Mouse (Mus musculus): Measurements from ENCODE around the gene Clca3a2. TPM values are rescaled to one million over a fixed set of nuclear protein-coding genes. Genes with fewer than 3 reads are reported as not detected.
"Not testable (repeated sequence)": the region's sequence is repeated elsewhere in the genome, so short reads cannot be mapped to it uniquely, and the experiment has no call there.

Clca3a2 gene
- total RNA-seq, 2 experiments from 2014 or later, result 0.63 to 0.69 TPM

DNA sequence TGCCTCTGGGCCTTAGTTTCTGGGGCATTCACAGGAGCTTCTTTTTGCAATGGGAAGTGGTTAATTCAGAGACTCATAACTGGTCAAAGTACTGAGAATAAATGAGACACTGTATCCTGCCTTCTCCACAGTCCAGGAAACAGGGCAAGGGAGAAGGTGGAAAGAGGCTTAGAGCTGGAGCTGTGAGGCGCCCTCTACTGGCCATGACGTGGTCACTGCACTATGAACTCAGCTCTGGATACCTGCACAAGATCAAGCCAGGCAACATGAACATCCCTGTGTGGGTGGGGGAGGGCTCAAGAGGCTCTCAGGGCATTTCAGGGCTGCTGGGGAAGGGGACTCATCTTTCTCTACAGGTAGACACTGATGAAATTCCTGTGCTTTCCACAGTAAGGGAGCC lies 66.2 kb downstream of the Clca3a2 start:
- intact Hi-C loops (cut with DNase I), result loop anchor here (10.0 kb wide), 1 partner anchor 62 kb away; the partner anchor contains the start of gene Clca3a2
- DNase-seq (ENCODE audit: extremely low spot score in 1 of 2, low spot score in 2 of 2), result no peak

DNA sequence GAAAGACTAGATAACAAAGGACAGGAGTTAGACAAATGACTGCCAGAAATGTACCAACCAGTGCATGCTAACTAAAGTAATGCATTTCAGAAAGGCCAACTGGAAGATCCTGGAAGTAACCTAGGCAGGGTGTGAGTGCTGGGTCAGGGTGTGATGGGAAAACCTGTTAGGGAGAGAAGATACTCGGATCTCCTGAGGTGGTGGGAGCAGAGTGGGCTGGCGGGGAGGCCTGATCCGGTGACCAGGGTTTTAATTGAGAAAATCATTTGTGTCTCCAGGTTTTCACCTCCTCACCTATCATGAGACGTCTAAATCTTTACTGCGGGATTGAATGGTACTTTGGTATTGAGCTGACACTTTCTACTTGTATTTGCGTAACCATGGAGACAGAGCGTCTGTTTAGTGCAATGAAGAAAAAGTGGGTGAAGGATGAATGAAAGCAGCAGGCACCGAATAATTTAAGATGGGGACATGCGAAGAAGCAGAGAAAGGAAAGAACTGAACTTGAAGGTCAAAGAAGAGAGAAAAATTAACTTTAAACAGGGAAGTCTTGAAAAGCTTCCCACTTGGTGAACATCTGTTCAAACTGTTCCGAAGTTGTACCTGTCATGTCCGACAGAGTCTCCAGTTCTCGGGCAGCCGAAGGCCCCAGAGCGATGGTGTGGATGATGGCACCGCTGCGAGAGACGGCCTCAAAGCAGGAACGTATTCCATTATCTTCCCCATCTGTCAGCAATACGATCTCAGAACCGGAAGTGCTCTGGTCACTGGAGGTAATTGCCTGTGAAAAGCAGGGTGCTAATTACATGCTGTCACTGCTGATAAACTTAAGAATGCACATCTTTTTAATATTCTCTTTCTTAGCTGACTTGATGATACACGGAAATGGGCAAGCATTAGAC lies 70.0 kb downstream of the Clca3a2 start:
- intact Hi-C loops (cut with DNase I); DNase-seq (ENCODE audit: extremely low spot score in 1 of 2, low spot score in 2 of 2): not testable (repeated sequence)

DNA sequence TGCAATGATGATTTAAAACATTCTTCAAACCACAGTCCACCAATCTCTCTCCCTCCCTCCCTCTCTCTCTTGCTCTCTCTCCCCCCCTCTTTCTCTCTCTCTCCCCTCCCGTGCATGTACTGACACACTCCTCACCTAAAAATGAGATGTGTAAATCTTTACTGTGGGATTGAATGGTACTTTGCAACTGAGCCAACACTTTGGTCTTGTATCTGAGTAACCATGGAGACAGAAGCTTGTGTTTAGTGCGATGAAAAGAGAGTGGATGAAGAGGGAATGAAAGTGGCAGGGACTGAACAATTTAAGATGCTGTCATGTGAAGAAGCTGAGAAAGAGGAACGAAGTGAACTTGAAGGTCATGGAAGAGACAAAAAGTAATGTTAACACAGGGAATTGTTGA lies 71.6 kb downstream of the Clca3a2 start:
- DNase-seq (ENCODE audit: extremely low spot score in 1 of 2, low spot score in 2 of 2), result not testable (repeated sequence)

More for the DNA sequence above, 71.6 kb downstream of the Clca3a2 start:
- intact Hi-C loops (cut with DNase I), result not testable (repeated sequence)

Other genes with a start within 250 kb of the Clca3a2 start
- 10 to 100 TPM; 62.0 to 62.4 TPM for gene Hs2st1, start 249.3 kb downstream of the Clca3a2 start, total RNA-seq (2021)
- gene Selenof, start 249.2 kb downstream of the Clca3a2 start, total RNA-seq (2021), result 100 to 1,000 TPM; 274 to 290 TPM
- gene Sh3glb1, start 99.2 kb downstream of the Clca3a2 start, total RNA-seq (2021), result 100 to 1,000 TPM; 107 to 113 TPM
- under 1 TPM; 0.67 to 0.88 TPM for gene Clca3a1, start 58.5 kb downstream of the Clca3a2 start, total RNA-seq (2021)
- gene Clca3b, start 29.9 kb upstream of the Clca3a2 start, total RNA-seq (2021), result not detected
- gene Clca4b, start 113.0 kb upstream of the Clca3a2 start, total RNA-seq (2021), result not detected
- gene Clca4a, start 155.6 kb upstream of the Clca3a2 start, total RNA-seq (2021), result under 1 TPM in 1 of 2 experiments, not detected in 1; 0.14 TPM
- gene Clca1, start 213.3 kb upstream of the Clca3a2 start, total RNA-seq (2021), result not detected

Measured in left cerebral cortex, postnatal 10 days (tissue).